ENCODE assay signal across 26 mouse cellular contexts in the genomic region with DNA sequence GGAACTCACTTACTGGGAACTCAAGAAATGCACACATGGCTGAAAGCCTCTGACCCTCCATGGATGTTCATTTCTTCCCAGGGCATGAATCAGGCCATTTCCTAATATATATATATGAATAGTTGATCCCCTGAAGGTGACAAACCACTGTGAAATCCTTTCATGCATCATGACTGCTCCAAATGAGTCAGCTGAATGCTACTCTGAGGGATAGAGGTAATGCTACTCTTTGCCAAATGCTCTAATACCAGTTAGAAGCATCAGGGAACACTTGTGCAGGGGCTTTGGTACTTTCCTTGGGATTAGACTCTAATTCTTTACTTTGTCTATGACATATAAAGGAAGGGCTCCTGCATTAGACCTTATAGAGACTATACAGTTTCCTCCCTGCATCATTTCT.
"Had no signal": no experiment of that assay in that cellular context is flagged by ENCODE, and none has a peak within 500 bp of the region (broad histone marks: within the 10 kb centered on the region; RNA-seq: fewer than 3 reads in every experiment).

No protein-coding gene starts in this region.

- H3K36me3 ChIP-seq: embryonic facial prominence, embryonic 10.5 days; embryonic facial prominence, embryonic 12.5 days; embryonic facial prominence, embryonic 13.5 days; embryonic facial prominence, embryonic 15.5 days; forebrain, embryonic 10.5 days; forebrain, embryonic 15.5 days; heart, embryonic 10.5 days had no signal

- H3K4me2 ChIP-seq: embryonic facial prominence, embryonic 12.5 days; embryonic facial prominence, embryonic 13.5 days; embryonic facial prominence, embryonic 15.5 days; forebrain, embryonic 13.5 days; forebrain, embryonic 15.5 days; heart, embryonic 11.5 days had no signal

- ATAC-seq: forebrain, embryonic 13.5 days; forebrain, embryonic 14.5 days; forebrain, embryonic 15.5 days; forebrain, embryonic 16.5 days; forebrain, postnatal 0 days had no signal

- H3K4me3 ChIP-seq: embryonic facial prominence, embryonic 10.5 days; embryonic facial prominence, embryonic 12.5 days; embryonic facial prominence, embryonic 13.5 days; embryonic facial prominence, embryonic 15.5 days; erythroblast, embryonic 14.5 days; forebrain, embryonic 10.5 days; forebrain, embryonic 13.5 days; forebrain, embryonic 15.5 days; gastrocnemius, adult 2 months; heart, adult 2 months; heart, embryonic 10.5 days had no signal

- H3K4me1 ChIP-seq: embryonic facial prominence, embryonic 10.5 days; embryonic facial prominence, embryonic 12.5 days; embryonic facial prominence, embryonic 13.5 days; embryonic facial prominence, embryonic 15.5 days; forebrain, embryonic 10.5 days; forebrain, embryonic 13.5 days; forebrain, embryonic 15.5 days; heart, embryonic 10.5 days had no signal

- H3K9me3 ChIP-seq: embryonic facial prominence, embryonic 10.5 days; embryonic facial prominence, embryonic 12.5 days; embryonic facial prominence, embryonic 13.5 days; embryonic facial prominence, embryonic 15.5 days; forebrain, embryonic 10.5 days; forebrain, embryonic 13.5 days; forebrain, embryonic 15.5 days; heart, embryonic 10.5 days had no signal

- H3K27ac ChIP-seq: embryonic facial prominence, embryonic 10.5 days; embryonic facial prominence, embryonic 12.5 days; embryonic facial prominence, embryonic 13.5 days; embryonic facial prominence, embryonic 15.5 days; forebrain, embryonic 10.5 days; forebrain, embryonic 13.5 days; forebrain, embryonic 15.5 days; gastrocnemius, adult 2 months; heart, adult 2 months; heart, embryonic 10.5 days had no signal

- H3K9ac ChIP-seq: embryonic facial prominence, embryonic 12.5 days; embryonic facial prominence, embryonic 13.5 days; embryonic facial prominence, embryonic 15.5 days; forebrain, embryonic 13.5 days; forebrain, embryonic 15.5 days; forebrain, postnatal 0 days had no signal

- DNase-seq: cerebellum, adult 9-10 months; cerebellum, adult 9-11 months; cerebellum, postnatal 10 days; cerebellum, postnatal 25 days; cerebellum, postnatal 36 days; forebrain, postnatal 0 days; gastrocnemius, adult 2 months; gastrocnemius, postnatal 10 days; gastrocnemius, postnatal 14 days; gastrocnemius, postnatal 25 days; gastrocnemius, postnatal 36 days; heart, adult 11 months; heart, adult 18-20 months; heart, adult 2 months had no signal

- H3K27me3 ChIP-seq: embryonic facial prominence, embryonic 12.5 days; embryonic facial prominence, embryonic 13.5 days; embryonic facial prominence, embryonic 15.5 days; forebrain, embryonic 13.5 days; forebrain, embryonic 15.5 days had no signal
